Mouse (Mus musculus) limb, embryonic 14.5 days (tissue): ENCODE results near the gene Epn2. TPM values are rescaled to one million over a fixed set of nuclear protein-coding genes. Genes with fewer than 3 reads are reported as not detected.

Source experiments
- ATAC-seq: fragments of 200-750 bp; cut with Nextera tagmentation; 2 replicates; pipeline ENCODE4 v1.8.0; 2017; ENCODE audit warnings: low read depth, moderate number of reproducible peaks, moderate TSS enrichment; ENCODE audit not compliant: low FRiP score
- DNase-seq: peaks from one replicate; pipeline ENCODE4 v3.0.0-alpha.2; 2015; ENCODE audit warnings: low spot score
- H3K27ac ChIP-seq: fragments of 300-500 bp; sonication (generic); replicated peaks from 2 replicates; pipeline ENCODE4 v1.5.1; 2014; ENCODE audit warnings: low read depth, mild to moderate bottlenecking, low read length, moderate library complexity, mixed read lengths
- H3K27me3 ChIP-seq: fragments of 300-500 bp; sonication (generic); 2 replicates; pipeline ENCODE4 v1.6.1; 2014; ENCODE audit warnings: low read length, mixed read lengths; ENCODE audit not compliant: control insufficient read depth, insufficient read depth
- H3K36me3 ChIP-seq: fragments of 300-500 bp; sonication (generic); 2 replicates; pipeline ENCODE4 v1.6.1; 2014; ENCODE audit warnings: mild to moderate bottlenecking, low read length, moderate library complexity, mixed read lengths; ENCODE audit not compliant: control insufficient read depth, insufficient read depth
- H3K4me1 ChIP-seq: fragments of 300-500 bp; sonication (generic); 2 replicates; pipeline ENCODE4 v1.6.1; 2014; ENCODE audit warnings: antibody characterized with exemption, low read length, mixed read lengths; ENCODE audit not compliant: control insufficient read depth, insufficient read depth
- H3K4me2 ChIP-seq: fragments of 300-500 bp; sonication (generic); replicated peaks from 2 replicates; pipeline ENCODE4 v1.6.1; 2014; ENCODE audit warnings: low read depth, mild to moderate bottlenecking, low read length, moderate library complexity; ENCODE audit not compliant: severe bottlenecking
- H3K4me3 ChIP-seq: fragments of 300-500 bp; sonication (generic); replicated peaks from 2 replicates; pipeline ENCODE4 v1.5.1; 2014; ENCODE audit warnings: low read length
- H3K9ac ChIP-seq: fragments of 300-500 bp; sonication (generic); 2 replicates; pipeline ENCODE4 v1.6.1; 2014; ENCODE audit warnings: mild to moderate bottlenecking, low read depth, low read length, moderate library complexity; ENCODE audit not compliant: severe bottlenecking
- H3K9me3 ChIP-seq: fragments of 300-500 bp; sonication (generic); 2 replicates; pipeline ENCODE4 v1.6.1; 2016; ENCODE audit warnings: low read length; ENCODE audit not compliant: control insufficient read depth
- POLR2A ChIP-seq: fragments of 200-500 bp; IDR thresholded peaks from 2 replicates; pipeline ENCODE4 v1.8.0; 2012; ENCODE audit warnings: inconsistent platforms, mild to moderate bottlenecking, moderate library complexity, borderline replicate concordance; ENCODE audit not compliant: insufficient read depth, insufficient read length; ENCODE audit errors: extremely low read depth
- WGBS: fragments of 180-500 bp; shearing (Covaris S2); extraction: QIAGEN DNeasy Blood & Tissue Kit; methylation state at CpG from one replicate; pipeline ENCODE4 v1.1.7; 2014; 5-methylcytosine and 5-hydroxymethylcytosine counted together
- polyA plus RNA-seq, 2 experiments: library from polyadenylated mRNA; depleted of rRNA in 1 of 2; stranded (reverse) in 1 of 2; unstranded in 1 of 2; fragments of >200 nt; fragmentation: Nextera tagmentation in 1 of 2; extraction: Ambion mirVana in 1 of 2; gene quantifications; 2 replicates each; pipeline versions ENCODE4 v1.2.1 to v1.2.3; 2012 to 2014

Epn2 gene
- polyA plus RNA-seq, 2 experiments = 31.1 to 35.1 TPM

GRCm38 (mm10) chr11:61514953-61515352 lies 64.5 kb downstream of the Epn2 start:
- peaks cover 52% of the 10 kb centered on the region for H3K36me3 ChIP-seq
- WGBS = 40% methylated on average over 3 of the region's 3 CpGs
- TF ChIP-seq POLR2A = no peak
- no peak overlapping the region for H3K27ac ChIP-seq
- no peak overlapping the region for H3K4me2 ChIP-seq
- ATAC-seq = no peak
- H3K4me3 ChIP-seq = no peak overlapping the region
- H3K9ac ChIP-seq = no peak overlapping the region
- H3K27me3 ChIP-seq = no peaks in the 10 kb centered on the region
- no peaks in the 10 kb centered on the region for H3K4me1 ChIP-seq
- H3K9me3 ChIP-seq = no peaks in the 10 kb centered on the region
- DNase-seq = peak; percentile 23

- no peak for TF ChIP-seq POLR2A
- Histone ChIP-seq H3K4me3 (peak within 1 kb of the TSS; percentile 61), H3K27me3 (no peaks in the 10 kb centered on the region), H3K9me3 (no peaks in the 10 kb centered on the region), H3K9ac (peak within 1 kb of the TSS; percentile 71), H3K4me1 (peaks cover 22% of the 10 kb centered on the region), H3K4me2 (peak within 1 kb of the TSS; percentile 77), H3K27ac (peak within 1 kb of the TSS; percentile 78), H3K36me3 (no peaks in the 10 kb centered on the region)
- ATAC-seq (peak; percentile 89), DNase-seq (peak; percentile 97)
- 1% methylated on average over 39 of the region's 39 CpGs for WGBS
Observed at GRCm38 (mm10) chr11:61504713-61505257, 74.7 kb downstream of the Epn2 start, which contains the start of gene B9d1. Gene B9d1, plus strand, starts transcription at chr11:61505144.

GRCm38 (mm10) chr11:61503933-61504332 lies 75.6 kb downstream of the Epn2 start:
- H3K9me3 ChIP-seq = no peaks in the 10 kb centered on the region
- DNase-seq = peak; percentile 8
- no peak for ATAC-seq
- H3K36me3 ChIP-seq = no peaks in the 10 kb centered on the region
- H3K27ac ChIP-seq = no peak overlapping the region
- no peaks in the 10 kb centered on the region for H3K27me3 ChIP-seq
- H3K9ac ChIP-seq = no peak overlapping the region
- H3K4me2 ChIP-seq = peak overlapping the region; percentile 77; the same call in 1 of the 2 replicates
- 36% methylated on average over 8 of the region's 8 CpGs for WGBS
- no peak for TF ChIP-seq POLR2A
- peaks cover 22% of the 10 kb centered on the region for H3K4me1 ChIP-seq
- peak overlapping the region; percentile 61; the same call in 1 of the 2 replicates for H3K4me3 ChIP-seq

- Histone ChIP-seq H3K4me3 (no peak overlapping the region), H3K4me2 (no peak overlapping the region), H3K27me3 (no peaks in the 10 kb centered on the region), H3K4me1 (peaks cover 6% of the 10 kb centered on the region; the same call in 1 of the 2 replicates), H3K27ac (no peak overlapping the region), H3K9ac (no peak overlapping the region), H3K36me3 (no peaks in the 10 kb centered on the region), H3K9me3 (no peaks in the 10 kb centered on the region)
- no peak for TF ChIP-seq POLR2A
- WGBS = 54% methylated on average over 6 of the region's 6 CpGs
- no peak for DNase-seq
- no peak for ATAC-seq
Observed at GRCm38 (mm10) chr11:61498736-61499504, 80.6 kb downstream of the Epn2 start.

GRCm38 (mm10) chr11:61497490-61497889 lies 82.0 kb downstream of the Epn2 start:
- Histone ChIP-seq H3K4me2 (no peak overlapping the region), H3K9me3 (no peaks in the 10 kb centered on the region), H3K4me3 (no peak overlapping the region), H3K4me1 (peaks cover 8% of the 10 kb centered on the region), H3K27me3 (no peaks in the 10 kb centered on the region), H3K9ac (no peak overlapping the region), H3K36me3 (peaks cover 3% of the 10 kb centered on the region; the same call in 1 of the 2 replicates), H3K27ac (no peak overlapping the region)
- 81% methylated on average over 1 of the region's 1 CpGs for WGBS
- ATAC-seq = no peak
- DNase-seq = no peak
- TF ChIP-seq POLR2A = no peak
